10 mouse cellular contexts compared by ENCODE assay signal in the genomic region with DNA sequence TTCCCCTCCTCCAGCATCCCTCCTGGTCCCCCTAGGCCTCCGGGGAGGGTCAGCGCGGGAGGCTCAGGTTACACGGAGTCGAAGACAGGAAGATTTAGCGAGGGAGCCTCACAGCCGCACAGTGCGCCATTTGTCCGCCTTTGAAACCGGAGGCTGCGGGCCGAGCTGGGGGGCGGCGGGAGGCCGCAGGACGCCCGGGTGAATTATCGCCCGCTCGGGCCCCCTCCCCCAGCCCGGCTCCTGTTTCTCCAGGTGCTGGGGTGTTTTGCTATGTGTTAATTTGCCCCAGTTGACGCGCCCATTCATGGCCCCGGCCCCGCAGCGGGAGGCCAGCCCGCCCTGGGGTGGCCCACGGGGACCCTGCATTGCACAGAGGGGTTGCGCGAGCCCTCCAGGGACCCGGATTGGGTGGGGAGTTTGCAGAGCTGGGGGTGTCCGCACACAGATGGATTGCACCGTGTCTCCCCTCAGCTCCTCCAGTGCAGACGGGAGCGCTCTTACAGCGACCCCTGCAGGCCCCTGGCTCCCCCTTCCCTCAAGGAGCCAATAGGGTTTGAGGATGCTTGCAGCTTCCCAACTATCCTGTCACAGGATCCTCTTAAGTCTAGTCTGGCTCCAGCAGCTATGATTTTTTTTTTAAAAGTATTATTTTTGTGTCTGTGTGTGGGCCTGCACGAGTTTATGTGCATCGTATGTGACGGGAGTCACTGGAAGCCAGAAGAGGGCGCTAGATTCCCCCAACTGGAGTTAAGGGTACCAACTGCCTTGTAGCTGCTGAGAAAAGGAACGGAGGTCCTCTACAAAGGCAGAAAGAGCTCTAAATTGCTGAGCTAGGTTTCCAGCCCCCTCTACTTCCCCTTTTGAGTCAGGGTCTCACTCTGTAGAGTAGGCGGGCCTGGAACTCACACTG. TPM values are rescaled to one million over a fixed set of nuclear protein-coding genes. Genes with fewer than 3 reads are reported as not detected.
DNase-seq lines count a peak whose midpoint lies in the region; ATAC-seq and TF ChIP-seq lines count a peak whose summit lies in the region.
"Had no signal": no experiment of that assay in that cellular context is flagged by ENCODE, and none has a peak within 500 bp of the region (broad histone marks: within the 10 kb centered on the region; RNA-seq: fewer than 3 reads in every experiment).

No protein-coding gene starts in this region.

- peak; percentile 50 for DNase-seq in gastrocnemius, postnatal 10 days
- DNase-seq in gastrocnemius, adult 18-20 months (ENCODE audit: low spot score): no peak
- DNase-seq in limb, embryonic 11.5 days (ENCODE audit: low spot score): peak; percentile 94
- DNase-seq in yolk sac, embryonic 10.5 days (ENCODE audit: low spot score): peak; percentile 83
- DNase-seq in spleen, postnatal 14 days (ENCODE audit: low spot score in 2 of 2): no peak

- no peaks in the 10 kb centered on the region for H3K36me3 ChIP-seq in ES-Bruce4 (ENCODE audit: control insufficient read depth, insufficient read depth, low read length, poor library complexity, severe bottlenecking)
- no peaks in the 10 kb centered on the region for H3K36me3 ChIP-seq in forebrain, embryonic 13.5 days (ENCODE audit: poor library complexity, severe bottlenecking)
- H3K36me3 ChIP-seq in limb, embryonic 11.5 days (ENCODE audit: control insufficient read depth, insufficient read depth, low read length): no peaks in the 10 kb centered on the region
- H3K36me3 ChIP-seq in midbrain, embryonic 12.5 days: no peaks in the 10 kb centered on the region

- no peak for TF ChIP-seq EP300 in ES-Bruce4 (IDR thresholded peaks at IDR 0.05; ENCODE audit: insufficient read depth, low read depth, low read length)

- H3K9me3 ChIP-seq in ES-Bruce4 (replicated peaks; ENCODE audit: control insufficient read depth, insufficient read depth, low read length, poor library complexity, severe bottlenecking): no peaks in the 10 kb centered on the region
- H3K9me3 ChIP-seq in forebrain, embryonic 13.5 days (replicated peaks): no peaks in the 10 kb centered on the region; the same call in 1 of the 2 replicates
- H3K9me3 ChIP-seq in limb, embryonic 11.5 days (ENCODE audit: control insufficient read depth, low read length): peaks cover 2% of the 10 kb centered on the region; the same call in 1 of the 2 replicates
- no peaks in the 10 kb centered on the region for H3K9me3 ChIP-seq in midbrain, embryonic 12.5 days

- peak; percentile 53 for ATAC-seq in forebrain, embryonic 13.5 days
- ATAC-seq in limb, embryonic 11.5 days (ENCODE audit: insufficient number of reproducible peaks, low FRiP score, low TSS enrichment, low read depth): peak; percentile 96
- ATAC-seq in midbrain, embryonic 12.5 days (ENCODE audit: low FRiP score, low read depth): peak; percentile 75

- 5% methylated on average over 42 of the region's 42 CpGs for WGBS in forebrain, embryonic 13.5 days
- WGBS in limb, embryonic 11.5 days: 4% methylated on average over 42 of the region's 42 CpGs
- 4% methylated on average over 42 of the region's 42 CpGs for WGBS in midbrain, embryonic 12.5 days

- H3K9ac ChIP-seq in ES-Bruce4 (ENCODE audit: low read depth, poor library complexity, severe bottlenecking): peak overlapping the region; percentile 64
- peak overlapping the region; percentile 70 for H3K9ac ChIP-seq in forebrain, embryonic 13.5 days
- peak overlapping the region; percentile 17; the same call in 1 of the 2 replicates for H3K9ac ChIP-seq in limb, embryonic 11.5 days (ENCODE audit: low read length)
- peak overlapping the region; percentile 51 for H3K9ac ChIP-seq in midbrain, embryonic 12.5 days (replicated peaks)

- H3K4me2 ChIP-seq in forebrain, embryonic 13.5 days: peak overlapping the region; percentile 73
- H3K4me2 ChIP-seq in limb, embryonic 11.5 days (ENCODE audit: low read depth, severe bottlenecking): peak overlapping the region; percentile 45
- peak overlapping the region; percentile 60 for H3K4me2 ChIP-seq in midbrain, embryonic 12.5 days (replicated peaks)

- peaks cover 11% of the 10 kb centered on the region for H3K4me1 ChIP-seq in ES-Bruce4 (ENCODE audit: control insufficient read depth, insufficient read depth, low read length)
- peaks cover 47% of the 10 kb centered on the region for H3K4me1 ChIP-seq in forebrain, embryonic 13.5 days
- peaks cover 37% of the 10 kb centered on the region for H3K4me1 ChIP-seq in limb, embryonic 11.5 days (ENCODE audit: control insufficient read depth, insufficient read depth, low read length)
- peaks cover 32% of the 10 kb centered on the region for H3K4me1 ChIP-seq in midbrain, embryonic 12.5 days

- no peak overlapping the region for H3K27ac ChIP-seq in ES-Bruce4 (ENCODE audit: insufficient read depth, low read length)
- H3K27ac ChIP-seq in forebrain, embryonic 13.5 days: peak overlapping the region; percentile 3; the same call in 1 of the 2 replicates
- peak overlapping the region; percentile 57 for H3K27ac ChIP-seq in limb, embryonic 11.5 days (replicated peaks; ENCODE audit: low read depth, low read length)
- peak overlapping the region; percentile 5; the same call in 1 of the 2 replicates for H3K27ac ChIP-seq in midbrain, embryonic 12.5 days (replicated peaks)

- peak overlapping the region; percentile 60 for H3K4me3 ChIP-seq in ES-Bruce4 (ENCODE audit: low read depth, low read length)
- H3K4me3 ChIP-seq in forebrain, embryonic 13.5 days: peak overlapping the region; percentile 36
- H3K4me3 ChIP-seq in limb, embryonic 11.5 days (ENCODE audit: low read depth, low read length): peak overlapping the region; percentile 17
- H3K4me3 ChIP-seq in midbrain, embryonic 12.5 days: peak overlapping the region; percentile 32

- no peaks in the 10 kb centered on the region for H3K27me3 ChIP-seq in ES-Bruce4 (ENCODE audit: control insufficient read depth, insufficient read depth, low read length, poor library complexity, severe bottlenecking)
- H3K27me3 ChIP-seq in forebrain, embryonic 13.5 days: peaks cover 32% of the 10 kb centered on the region
- H3K27me3 ChIP-seq in limb, embryonic 11.5 days (ENCODE audit: control insufficient read depth, insufficient read depth, low read length): peaks cover 14% of the 10 kb centered on the region
- peaks cover 35% of the 10 kb centered on the region for H3K27me3 ChIP-seq in midbrain, embryonic 12.5 days

- TF ChIP-seq POLR2A in ES-Bruce4 (IDR thresholded peaks at IDR 0.05; ENCODE audit: insufficient read depth, low read length): no peak

- peak; percentile 66 for TF ChIP-seq CTCF in ES-Bruce4 (IDR thresholded peaks at IDR 0.05; ENCODE audit: low read depth, low read length)

RNA-seq across cellular contexts. Expression of a gene that starts 6.3 kb away (rescaled TPM):
- total RNA-seq in gastrocnemius, postnatal 10 days (2021): not detected
- not detected for total RNA-seq in gastrocnemius, adult 18-20 months (2021)
- not detected in 2 replicates for polyA plus RNA-seq in ES-Bruce4 (2011; ENCODE audit: insufficient read depth, insufficient read length, low read depth, missing spikeins)
- not detected in 2 replicates for polyA plus RNA-seq in forebrain, embryonic 13.5 days (2015; fragmentation: Nextera tagmentation; extraction: Ambion mirVana)
- not detected in 2 replicates for polyA plus RNA-seq in limb, embryonic 11.5 days (2014; fragmentation: Nextera tagmentation; extraction: Ambion mirVana)
- polyA plus RNA-seq in midbrain, embryonic 12.5 days (2016; fragmentation: Nextera tagmentation; extraction: Ambion mirVana): not detected in 2 replicates
- total RNA-seq: CH12.LX; heart, postnatal 10 days had no signal

RNA-seq across cellular contexts. Expression of a gene that starts 57.3 kb away (rescaled TPM):
- total RNA-seq in gastrocnemius, postnatal 10 days (2021): not detected
- total RNA-seq in gastrocnemius, adult 18-20 months (2021): not detected
- polyA plus RNA-seq in ES-Bruce4 (2011; ENCODE audit: insufficient read depth, insufficient read length, low read depth, missing spikeins): not detected in 2 replicates
- not detected in 2 replicates for polyA plus RNA-seq in forebrain, embryonic 13.5 days (2015; fragmentation: Nextera tagmentation; extraction: Ambion mirVana)
- not detected in 2 replicates for polyA plus RNA-seq in limb, embryonic 11.5 days (2014; fragmentation: Nextera tagmentation; extraction: Ambion mirVana)
- not detected in 2 replicates for polyA plus RNA-seq in midbrain, embryonic 12.5 days (2016; fragmentation: Nextera tagmentation; extraction: Ambion mirVana)
- total RNA-seq: CH12.LX; heart, postnatal 10 days had no signal

Comparison
In these comparisons a context has a peak if more than half of its experiments do, and no peak if none do; other contexts are left out.
1. DNase-seq: peak in gastrocnemius, postnatal 10 days (single experiment), limb, embryonic 11.5 days (single experiment) and yolk sac, embryonic 10.5 days (single experiment); none in gastrocnemius, adult 18-20 months (single experiment) and spleen, postnatal 14 days (0 of 2).
2. H3K9ac ChIP-seq: peak in every context shown above with its lines; median percentile 70 in forebrain, embryonic 13.5 days; 64 in ES-Bruce4; 51 in midbrain, embryonic 12.5 days; 17 in limb, embryonic 11.5 days.
3. Peak in every context shown above with its lines, with median percentiles within 50 percentile points of each other: H3K4me3 ChIP-seq, ATAC-seq and H3K4me2 ChIP-seq.